Mouse (Mus musculus) bone marrow macrophage, adult 2 months (primary cell): ENCODE measurements at regions not wholly inside any gene's neighbourhood (a gene's known extent, or its start where the extent isn't known, plus 50 kb on each side); places are given as distances from the start of the nearest gene placed in this dataset.

Source experiments
- CTCF ChIP-seq: IDR thresholded peaks from 2 replicates; pipeline ENCODE4 v1.5.1; 2012; ENCODE audit warnings: low read depth, mild to moderate bottlenecking, low read length, moderate library complexity
- POLR2A ChIP-seq: IDR thresholded peaks from 2 replicates; pipeline ENCODE4 v1.6.1; 2012; ENCODE audit warnings: mild to moderate bottlenecking, low read depth, low read length, borderline replicate concordance

DNA sequence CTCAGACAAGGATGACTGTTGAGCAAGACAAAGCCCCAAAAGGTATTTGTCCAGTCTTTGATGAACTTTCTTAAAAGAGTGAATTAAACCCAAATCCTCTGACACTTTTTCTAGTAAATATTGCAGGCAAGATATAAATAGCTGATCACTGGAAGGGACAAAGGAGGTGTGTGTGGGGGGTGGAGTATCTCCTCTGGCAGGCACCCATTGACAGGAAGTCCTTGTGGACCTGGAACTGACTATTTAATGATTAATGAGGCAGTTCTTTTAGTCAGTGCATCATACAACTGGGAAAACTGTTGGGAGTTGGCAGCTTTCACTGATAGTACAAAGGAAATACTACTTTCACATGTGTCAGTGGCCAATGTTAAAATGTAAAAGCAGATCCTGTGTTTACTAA lies 457.1 kb downstream of the Pid1 start:
- TF ChIP-seq CTCF (no peak), POLR2A (no peak)
